Mouse (Mus musculus) liver, embryonic 14.5 days (tissue): ENCODE data around the gene Tpsb2.

ENCODE experiments used
- CTCF ChIP-seq: IDR thresholded peaks from 2 replicates; pipeline ENCODE4 v1.5.1; 2016; ENCODE audit warnings: antibody characterized with exemption, low read depth, control low read depth
- EP300 ChIP-seq: IDR thresholded peaks from 2 replicates; pipeline ENCODE4 v1.6.1; 2016; ENCODE audit warnings: antibody characterized with exemption, low read depth

GRCm38 (mm10) chr17:25405224-25405895 is 39.3 kb downstream of the Tpsb2 start:
- TF ChIP-seq CTCF = no peak
- no peak for TF ChIP-seq EP300
